Mouse (Mus musculus) gastrocnemius, postnatal 14 days (tissue): Measurements from ENCODE around the gene Sag. TPM values are rescaled to one million over a fixed set of nuclear protein-coding genes. Genes with fewer than 3 reads are reported as not detected.
"Not testable (repeated sequence)": the region's sequence is repeated elsewhere in the genome, so short reads cannot be mapped to it uniquely, and the experiment has no call there.

Experiments
- DNase-seq: peaks from one replicate; pipeline ENCODE4 v3.0.0; 2021; ENCODE audit warnings: mixed read lengths
- intact Hi-C: fragments of 180-260 bp; cut with DNase I; formaldehyde crosslinking; loops from one replicate; pipeline ENCODE4 v1.15.1; 2025; ENCODE audit warnings: low total_unique reads
- total RNA-seq, 2 experiments: library from RNA; stranded (reverse); gene quantifications; 2 replicates each; pipeline ENCODE4 v1.2.3; 2021

Sag gene
- total RNA-seq, 2 experiments from 2014 or later, result 0.13 to 0.14 TPM

GRCm38 (mm10) chr1:87813155-87813554 is 9.7 kb downstream of the Sag start:
- no peak for DNase-seq
- intact Hi-C loops, result no loop called here

- DNase-seq, result no peak
- intact Hi-C loops, result no loop called here
These were observed 10.2 kb downstream of the Sag start for GRCm38 (mm10) chr1:87813681-87814080.

GRCm38 (mm10) chr1:87824420-87824995 is 21.0 kb downstream of the Sag start:
- no peak for DNase-seq
- intact Hi-C loops, result no loop called here

GRCm38 (mm10) chr1:87825281-87825680 is 21.8 kb downstream of the Sag start:
- DNase-seq, result no peak
- intact Hi-C loops, result no loop called here

- intact Hi-C loops, result no loop called here
- DNase-seq, result no peak
These were observed 22.5 kb downstream of the Sag start for GRCm38 (mm10) chr1:87825991-87826390.

GRCm38 (mm10) chr1:87826474-87826873 is 23.0 kb downstream of the Sag start:
- intact Hi-C loops, result no loop called here
- DNase-seq, result no peak

- DNase-seq, intact Hi-C loops: not testable (repeated sequence)
These were observed 24.0 kb downstream of the Sag start for GRCm38 (mm10) chr1:87827476-87827875.

GRCm38 (mm10) chr1:87828185-87828584 is 24.7 kb downstream of the Sag start:
- DNase-seq, result no peak
- intact Hi-C loops, result no loop called here

GRCm38 (mm10) chr1:87828926-87829580 is 25.6 kb downstream of the Sag start:
- DNase-seq, result no peak
- intact Hi-C loops, result no loop called here

- peak; percentile 24 for DNase-seq
- intact Hi-C loops, result no loop called here
These were observed 26.2 kb downstream of the Sag start for GRCm38 (mm10) chr1:87829621-87830211.

- DNase-seq, result no peak
- intact Hi-C loops, result no loop called here
These were observed 33.0 kb downstream of the Sag start for GRCm38 (mm10) chr1:87836453-87836852.

GRCm38 (mm10) chr1:87837018-87837417 is 33.5 kb downstream of the Sag start:
- DNase-seq, result no peak
- intact Hi-C loops, result no loop called here

- DNase-seq, result no peak
- intact Hi-C loops, result no loop called here
These were observed 37.1 kb downstream of the Sag start for GRCm38 (mm10) chr1:87840411-87841208.

GRCm38 (mm10) chr1:87846801-87847474 is 43.5 kb downstream of the Sag start:
- DNase-seq, result peak; percentile 41
- intact Hi-C loops, result no loop called here

- intact Hi-C loops, result no loop called here
- DNase-seq, result no peak
These were observed 44.1 kb downstream of the Sag start for GRCm38 (mm10) chr1:87847475-87848168.

GRCm38 (mm10) chr1:87848237-87848996 is 44.9 kb downstream of the Sag start:
- intact Hi-C loops, result no loop called here
- no peak for DNase-seq

- intact Hi-C loops, result no loop called here
- no peak for DNase-seq
These were observed 45.8 kb downstream of the Sag start for GRCm38 (mm10) chr1:87849278-87849677.

GRCm38 (mm10) chr1:87851344-87851743 is 47.9 kb downstream of the Sag start:
- intact Hi-C loops, result no loop called here
- no peak for DNase-seq
